9 mouse cellular contexts compared by ENCODE assay signal in the genomic region with DNA sequence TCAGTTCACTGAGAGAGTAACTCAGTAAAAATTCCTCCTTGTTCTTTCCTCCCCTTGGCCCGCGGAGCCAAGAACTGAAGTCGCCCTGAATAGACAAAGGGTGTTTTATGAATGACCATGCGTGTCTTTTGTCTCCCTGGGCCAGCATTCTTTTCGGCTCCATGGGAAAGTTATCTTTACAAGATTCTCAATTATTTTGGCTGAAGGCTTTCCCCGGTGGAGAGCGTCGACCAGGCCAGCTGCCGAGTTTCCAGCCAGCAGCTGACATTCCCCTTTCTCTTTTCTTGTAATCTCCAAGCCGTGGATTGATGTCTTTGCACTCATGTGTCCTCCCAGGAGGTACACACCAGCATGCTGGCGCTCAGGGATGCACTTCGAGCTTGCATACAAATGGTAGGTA. TPM values are rescaled to one million over a fixed set of nuclear protein-coding genes. Genes with fewer than 3 reads are reported as not detected.
A peak's percentile ranks its signal among the peaks of the same experiment; 100 is the strongest.
DNase-seq lines count a peak whose midpoint lies in the region; ATAC-seq lines count a peak whose summit lies in the region.
"Had no signal": no experiment of that assay in that cellular context is flagged by ENCODE, and none has a peak within 500 bp of the region (broad histone marks: within the 10 kb centered on the region; RNA-seq: fewer than 3 reads in every experiment).

No protein-coding gene starts in this region.

- ATAC-seq in forebrain, embryonic 15.5 days (replicated peaks) = 0 out of 2 replicates have a peak, but pooled peaks have one; percentile 44
- peak; percentile 42 for ATAC-seq in intestine, embryonic 15.5 days
- no peak for ATAC-seq in stomach, embryonic 14.5 days (ENCODE audit: insufficient number of reproducible peaks, insufficient read depth, low FRiP score, low read depth)

- WGBS in forebrain, embryonic 15.5 days = 6% methylated on average over 12 of the region's 12 CpGs
- 36% methylated on average over 12 of the region's 12 CpGs for WGBS in intestine, embryonic 15.5 days
- WGBS in stomach, embryonic 14.5 days = 25% methylated on average over 12 of the region's 12 CpGs

- H3K4me3 ChIP-seq in forebrain, embryonic 15.5 days = no peak overlapping the region
- H3K4me3 ChIP-seq in intestine, embryonic 15.5 days (replicated peaks) = no peak overlapping the region
- H3K4me3 ChIP-seq in stomach, embryonic 14.5 days (ENCODE audit: low read depth, low read length) = no peak overlapping the region

- H3K4me1 ChIP-seq in forebrain, embryonic 15.5 days = peaks cover 19% of the 10 kb centered on the region
- H3K4me1 ChIP-seq in intestine, embryonic 15.5 days (replicated peaks) = peaks cover 12% of the 10 kb centered on the region; the same call in 1 of the 2 replicates
- H3K4me1 ChIP-seq in stomach, embryonic 14.5 days (ENCODE audit: control insufficient read depth, insufficient read depth, low read length) = peaks cover 18% of the 10 kb centered on the region; the same call in 1 of the 2 replicates

- H3K27ac ChIP-seq in forebrain, embryonic 15.5 days (replicated peaks) = peak overlapping the region; percentile 83
- H3K27ac ChIP-seq in intestine, embryonic 15.5 days = peak overlapping the region; percentile 68
- peak overlapping the region; percentile 89 for H3K27ac ChIP-seq in stomach, embryonic 14.5 days (ENCODE audit: low read length)

- DNase-seq in layer of hippocampus, adult 8-10 months (ENCODE audit: low spot score in 2 of 2) = peak; percentile 9 to 12
- DNase-seq in layer of hippocampus, adult 9-11 months = no peak
- no peak for DNase-seq in adipocyte (ENCODE audit: low spot score)
- no peak for DNase-seq in left cerebral cortex, adult 9 months (ENCODE audit: low spot score in 2 of 2)
- DNase-seq in thymus, postnatal 36 days = no peak
- DNase-seq: kidney, adult 9 months had no signal

- H3K4me2 ChIP-seq in forebrain, embryonic 15.5 days (replicated peaks) = peak overlapping the region; percentile 10; the same call in 1 of the 2 replicates
- no peak overlapping the region for H3K4me2 ChIP-seq in intestine, embryonic 15.5 days (replicated peaks)
- H3K4me2 ChIP-seq in stomach, embryonic 14.5 days (replicated peaks; ENCODE audit: low read depth, low read length) = no peak overlapping the region

- H3K36me3 ChIP-seq in forebrain, embryonic 15.5 days = no peaks in the 10 kb centered on the region
- no peaks in the 10 kb centered on the region for H3K36me3 ChIP-seq in intestine, embryonic 15.5 days
- no peaks in the 10 kb centered on the region for H3K36me3 ChIP-seq in stomach, embryonic 14.5 days (ENCODE audit: control insufficient read depth, insufficient read depth, low read length)

- H3K27me3 ChIP-seq in forebrain, embryonic 15.5 days = no peaks in the 10 kb centered on the region
- no peaks in the 10 kb centered on the region for H3K27me3 ChIP-seq in intestine, embryonic 15.5 days (replicated peaks)
- no peaks in the 10 kb centered on the region for H3K27me3 ChIP-seq in stomach, embryonic 14.5 days (ENCODE audit: control insufficient read depth, insufficient read depth, low read length)

- H3K9me3 ChIP-seq in forebrain, embryonic 15.5 days = no peaks in the 10 kb centered on the region
- H3K9me3 ChIP-seq in intestine, embryonic 15.5 days = no peaks in the 10 kb centered on the region
- H3K9me3 ChIP-seq in stomach, embryonic 14.5 days (ENCODE audit: control insufficient read depth, low read depth, low read length) = no peaks in the 10 kb centered on the region

- no peak overlapping the region for H3K9ac ChIP-seq in forebrain, embryonic 15.5 days (replicated peaks)
- H3K9ac ChIP-seq in intestine, embryonic 15.5 days = no peak overlapping the region
- H3K9ac ChIP-seq in stomach, embryonic 14.5 days (replicated peaks; ENCODE audit: low read depth, low read length) = no peak overlapping the region

RNA-seq across cellular contexts. Expression of a gene that starts 19.7 kb away (rescaled TPM):
- total RNA-seq in layer of hippocampus, adult 8-10 months (2022) = 10 to 100 TPM; 19.7 to 38.1 (median 29.9) TPM
- 49.1 and 54.8 TPM in 2 replicates for polyA plus RNA-seq in forebrain, embryonic 15.5 days (2015; fragmentation: Nextera tagmentation; extraction: Ambion mirVana)
- polyA plus RNA-seq in intestine, embryonic 15.5 days (2015; fragmentation: Nextera tagmentation; extraction: Ambion mirVana) = 24.8 and 27.5 TPM in 2 replicates
- polyA plus RNA-seq in stomach, embryonic 14.5 days (2014; fragmentation: Nextera tagmentation; extraction: Ambion mirVana) = 35.4 and 41.3 TPM in 2 replicates

Comparison
In these comparisons a context has a peak if more than half of its experiments do, and no peak if none do; other contexts are left out.
1. DNase-seq: peak in layer of hippocampus, adult 8-10 months (2 of 2); none in layer of hippocampus, adult 9-11 months (single experiment), adipocyte (single experiment), left cerebral cortex, adult 9 months (0 of 2) and thymus, postnatal 36 days (0 of 2).
2. Peak in every context shown above with its lines, with median percentiles within 50 percentile points of each other: H3K27ac ChIP-seq.